Mouse (Mus musculus) ES-Bruce4 (cell line): ENCODE data around the gene Exoc4. TPM values are rescaled to one million over a fixed set of nuclear protein-coding genes. Genes with fewer than 3 reads are reported as not detected.

Experiments
- H3K27ac ChIP-seq: 2 replicates; pipeline ENCODE4 v1.5.1; 2012; ENCODE audit warnings: low read length, inconsistent platforms; ENCODE audit not compliant: insufficient read depth
- H3K27me3 ChIP-seq: 2 replicates; pipeline ENCODE4 v1.6.1; 2012; ENCODE audit warnings: mild to moderate bottlenecking, low read length, inconsistent platforms; ENCODE audit not compliant: control insufficient read depth, poor library complexity, insufficient read depth, severe bottlenecking
- H3K36me3 ChIP-seq: 2 replicates; pipeline ENCODE4 v1.6.1; 2012; ENCODE audit warnings: inconsistent platforms, mild to moderate bottlenecking, low read length, moderate library complexity; ENCODE audit not compliant: control insufficient read depth, poor library complexity, insufficient read depth, severe bottlenecking
- H3K4me1 ChIP-seq: one replicate; pipeline ENCODE4 v1.8.1; 2011; ENCODE audit warnings: low read length; ENCODE audit not compliant: control insufficient read depth, insufficient read depth
- H3K4me3 ChIP-seq: 2 replicates; pipeline ENCODE4 v1.5.1; 2011; ENCODE audit warnings: low read depth, mild to moderate bottlenecking, low read length
- H3K9ac ChIP-seq: 2 replicates; pipeline ENCODE4 v1.6.1; 2012; ENCODE audit warnings: low read depth, mild to moderate bottlenecking, inconsistent platforms; ENCODE audit not compliant: poor library complexity, severe bottlenecking
- H3K9me3 ChIP-seq: replicated peaks from 2 replicates; pipeline ENCODE4 v1.6.1; 2012; ENCODE audit warnings: mild to moderate bottlenecking, low read length, inconsistent platforms; ENCODE audit not compliant: control insufficient read depth, poor library complexity, insufficient read depth, severe bottlenecking
- CTCF ChIP-seq: IDR thresholded peaks from one replicate; pipeline ENCODE4 v1.8.1; 2011; ENCODE audit warnings: low read depth, low read length
- EP300 ChIP-seq: IDR thresholded peaks from 2 replicates; pipeline ENCODE4 v1.6.1; 2011; ENCODE audit warnings: low read depth, low read length; ENCODE audit not compliant: insufficient read depth
- POLR2A ChIP-seq: IDR thresholded peaks from one replicate; pipeline ENCODE4 v1.8.1; 2011; ENCODE audit warnings: low read length; ENCODE audit not compliant: insufficient read depth
- polyA plus RNA-seq: library from polyadenylated mRNA; stranded (reverse); fragments of >200 nt; gene quantifications from 2 replicates; pipeline ENCODE4 v1.2.4, GENCODE M21; 2011; ENCODE audit warnings: low read depth; ENCODE audit not compliant: missing spikeins, insufficient read depth, insufficient read length

Exoc4 gene
- polyA plus RNA-seq, 1 experiment: 158 TPM

GRCm38 (mm10) chr6:33982709-33983108 lies 733.8 kb downstream of the Exoc4 start:
- Histone ChIP-seq H3K9me3 (peaks cover 5% of the 10 kb centered on the region; the same call in 1 of the 2 replicates), H3K36me3 (no peaks in the 10 kb centered on the region), H3K4me1 (peaks cover 1% of the 10 kb centered on the region), H3K27ac (no peak overlapping the region), H3K4me3 (no peak overlapping the region), H3K27me3 (no peaks in the 10 kb centered on the region), H3K9ac (no peak overlapping the region)
- TF ChIP-seq EP300 (no peak), CTCF (no peak), POLR2A (no peak)

- Histone ChIP-seq H3K9ac (no peak overlapping the region), H3K27ac (no peak overlapping the region)
These were observed 738.2 kb downstream of the Exoc4 start for GRCm38 (mm10) chr6:33987132-33987531.

GRCm38 (mm10) chr6:33992213-33993034 lies 743.5 kb downstream of the Exoc4 start:
- no peak overlapping the region for H3K27ac ChIP-seq
- H3K36me3 ChIP-seq: no peaks in the 10 kb centered on the region
- H3K9me3 ChIP-seq: no peaks in the 10 kb centered on the region
- H3K4me3 ChIP-seq: no peak overlapping the region
- H3K27me3 ChIP-seq: no peaks in the 10 kb centered on the region
- TF ChIP-seq EP300 (no peak), POLR2A (no peak), CTCF (no peak)
- H3K9ac ChIP-seq: no peak overlapping the region
- H3K4me1 ChIP-seq: peaks cover 5% of the 10 kb centered on the region

More at GRCm38 (mm10) chr6:33987132-33987531, 738.2 kb downstream of the Exoc4 start:
- H3K36me3 ChIP-seq: no peaks in the 10 kb centered on the region
- TF ChIP-seq CTCF (no peak), POLR2A (no peak), EP300 (no peak)
- no peak overlapping the region for H3K4me3 ChIP-seq
- H3K4me1 ChIP-seq: peaks cover 1% of the 10 kb centered on the region
- H3K9me3 ChIP-seq: peaks cover 5% of the 10 kb centered on the region; the same call in 1 of the 2 replicates
- H3K27me3 ChIP-seq: no peaks in the 10 kb centered on the region

- no peaks in the 10 kb centered on the region for H3K27me3 ChIP-seq
- no peaks in the 10 kb centered on the region for H3K9me3 ChIP-seq
- no peak overlapping the region for H3K9ac ChIP-seq
- peaks cover 5% of the 10 kb centered on the region for H3K4me1 ChIP-seq
- no peak for TF ChIP-seq CTCF
- no peak for TF ChIP-seq EP300
- H3K27ac ChIP-seq: no peak overlapping the region
- H3K4me3 ChIP-seq: no peak overlapping the region
- no peaks in the 10 kb centered on the region for H3K36me3 ChIP-seq
These were observed 745.0 kb downstream of the Exoc4 start for GRCm38 (mm10) chr6:33993842-33994241.

GRCm38 (mm10) chr6:33998590-33998989 lies 749.7 kb downstream of the Exoc4 start:
- Histone ChIP-seq H3K27me3 (no peaks in the 10 kb centered on the region), H3K9ac (no peak overlapping the region), H3K36me3 (no peaks in the 10 kb centered on the region), H3K4me1 (peaks cover 2% of the 10 kb centered on the region), H3K4me3 (no peak overlapping the region), H3K27ac (no peak overlapping the region), H3K9me3 (no peaks in the 10 kb centered on the region)
- TF ChIP-seq EP300 (no peak), CTCF (no peak), POLR2A (no peak)

- H3K9me3 ChIP-seq: no peaks in the 10 kb centered on the region
- no peak overlapping the region for H3K9ac ChIP-seq
- H3K27ac ChIP-seq: no peak overlapping the region
- H3K36me3 ChIP-seq: no peaks in the 10 kb centered on the region
- TF ChIP-seq POLR2A (no peak), EP300 (no peak), CTCF (no peak)
- no peak overlapping the region for H3K4me3 ChIP-seq
- no peaks in the 10 kb centered on the region for H3K27me3 ChIP-seq
- H3K4me1 ChIP-seq: no peaks in the 10 kb centered on the region
These were observed 750.6 kb downstream of the Exoc4 start for GRCm38 (mm10) chr6:33999530-33999929.
